Mouse (Mus musculus): ENCODE data around the gene Rps27. TPM values are rescaled to one million over a fixed set of nuclear protein-coding genes. Genes with fewer than 3 reads are reported as not detected.
"Not testable (repeated sequence)": the region's sequence is repeated elsewhere in the genome, so short reads cannot be mapped to it uniquely, and the experiment has no call there.

Rps27 gene
- polyA plus RNA-seq (2012; rRNA removed), result 971 and 1,230 TPM in 2 replicates

DNA sequence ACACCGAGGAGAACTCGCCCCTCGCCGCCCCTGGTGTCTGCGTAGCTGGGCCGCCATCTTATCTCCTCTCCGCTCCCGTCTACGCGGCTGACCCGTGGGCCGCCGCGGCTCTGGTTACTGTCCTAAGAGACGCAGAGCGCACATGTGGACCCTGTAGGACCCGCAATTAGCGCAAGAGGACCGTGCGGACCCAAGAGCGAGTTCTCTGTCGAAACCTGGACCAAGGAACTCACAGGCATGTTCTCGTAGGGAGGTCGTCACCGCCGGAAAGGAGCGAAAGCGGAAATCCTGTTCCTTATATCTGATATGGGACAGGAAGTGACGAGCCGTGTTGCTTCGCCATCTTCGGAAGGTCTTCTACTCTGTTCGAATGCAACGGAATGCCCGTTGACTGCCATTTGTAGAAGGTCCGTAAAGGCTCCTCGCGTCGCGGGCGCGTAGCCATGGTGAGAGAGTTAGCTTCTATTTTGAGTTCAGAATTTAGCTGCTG lies at the start of gene Rps27, which contains the start of gene Rab13:
TSS of gene Rps27 (minus strand) at position 275 of the 490 bp plus-strand sequence.
TSS of gene Rab13 (plus strand) at position 319 of the 490 bp plus-strand sequence.
- peak; percentile 94 to 96 for DNase-seq (ENCODE audit: extremely low spot score in 1 of 2, low spot score in 1 of 2)

DNA sequence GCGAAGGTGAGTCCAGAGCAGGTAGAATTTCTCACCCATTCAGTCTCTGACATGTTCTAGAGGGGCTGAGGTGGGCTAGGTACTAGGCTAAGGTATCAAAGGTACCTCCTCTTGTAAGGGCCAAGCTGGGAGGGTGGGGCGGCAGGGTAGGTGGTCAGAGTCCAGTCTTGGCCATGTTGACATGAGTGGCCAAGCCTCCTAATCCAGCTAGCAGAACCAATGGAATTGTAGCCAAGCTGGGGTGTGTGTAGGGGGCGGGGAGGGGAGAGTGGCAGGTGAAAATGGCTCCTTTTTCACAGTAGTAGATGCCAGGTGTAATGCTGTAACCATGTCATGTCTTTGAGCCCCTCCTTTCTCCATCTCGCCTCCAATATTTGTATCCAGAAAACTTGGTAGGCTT lies 45.1 kb upstream of the Rps27 start:
- DNase-seq (ENCODE audit: extremely low spot score in 1 of 2, low spot score in 1 of 2), result no peak

DNA sequence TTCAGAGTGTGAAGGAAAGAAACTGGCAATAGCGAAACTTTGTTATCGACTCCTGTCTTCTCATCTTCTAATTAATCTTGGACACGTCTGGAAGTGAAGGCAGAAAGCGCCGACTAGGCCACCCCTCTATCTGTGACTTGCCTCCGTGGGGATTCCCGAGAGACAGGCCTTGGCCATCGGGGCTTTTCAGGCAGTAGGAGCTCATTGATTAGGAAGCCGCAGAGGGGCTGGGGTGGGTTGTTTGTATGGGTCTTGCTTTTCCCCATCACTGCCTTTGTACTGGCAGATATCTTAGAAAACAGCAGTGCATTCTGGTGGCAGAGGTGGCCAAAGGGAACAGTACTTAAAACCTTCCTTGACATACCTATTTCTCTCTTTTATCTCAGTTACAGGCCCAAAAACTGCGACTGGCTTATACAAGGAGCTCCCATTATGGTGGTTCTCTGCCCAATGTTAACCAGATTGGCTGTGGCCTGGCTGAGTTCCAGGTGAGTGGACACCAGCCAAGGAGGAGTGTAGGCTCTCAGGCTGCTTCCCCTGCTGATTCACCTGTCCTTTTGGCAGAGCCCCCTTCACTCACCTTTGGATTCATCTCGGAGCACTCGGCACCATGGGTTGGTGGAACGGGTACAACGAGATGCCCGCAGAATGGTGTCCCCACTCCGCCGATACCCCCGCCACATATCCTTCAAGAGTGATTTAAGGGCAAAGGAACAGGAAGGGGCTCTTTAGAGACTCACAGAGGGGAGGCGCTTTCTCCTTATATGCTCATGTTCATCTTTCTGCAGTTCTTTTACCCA lies 43.5 kb upstream of the Rps27 start:
- DNase-seq (ENCODE audit: extremely low spot score in 1 of 2, low spot score in 1 of 2), result no peak

DNA sequence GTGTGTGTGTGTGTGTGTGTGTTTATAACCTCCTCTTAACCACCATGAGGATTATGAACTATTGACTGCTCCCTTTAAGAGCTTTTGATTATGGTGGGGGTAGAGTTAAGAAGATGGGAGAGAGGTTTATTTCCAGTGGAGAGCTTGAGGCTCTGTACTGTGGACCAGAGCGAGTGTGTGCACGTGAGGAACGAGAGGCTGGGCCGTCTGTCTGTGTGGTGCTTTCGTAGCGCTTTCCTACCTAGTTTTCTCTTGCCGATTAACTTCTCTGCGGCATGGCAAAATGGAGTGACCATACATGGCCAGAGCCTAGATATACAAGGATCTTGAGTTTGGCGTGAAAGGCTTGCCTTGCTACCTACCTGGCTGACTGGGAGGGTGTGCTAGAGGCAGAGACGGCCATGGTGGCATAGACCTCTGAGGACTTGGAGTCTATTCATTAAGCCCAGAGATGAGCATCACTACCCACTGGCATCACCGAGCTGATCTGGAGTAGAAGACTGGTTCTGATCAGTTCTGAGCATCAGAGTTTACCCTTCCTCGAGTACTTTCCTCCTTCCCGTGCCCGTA lies 42.4 kb upstream of the Rps27 start:
- no peak for DNase-seq (ENCODE audit: extremely low spot score in 1 of 2, low spot score in 1 of 2)

DNA sequence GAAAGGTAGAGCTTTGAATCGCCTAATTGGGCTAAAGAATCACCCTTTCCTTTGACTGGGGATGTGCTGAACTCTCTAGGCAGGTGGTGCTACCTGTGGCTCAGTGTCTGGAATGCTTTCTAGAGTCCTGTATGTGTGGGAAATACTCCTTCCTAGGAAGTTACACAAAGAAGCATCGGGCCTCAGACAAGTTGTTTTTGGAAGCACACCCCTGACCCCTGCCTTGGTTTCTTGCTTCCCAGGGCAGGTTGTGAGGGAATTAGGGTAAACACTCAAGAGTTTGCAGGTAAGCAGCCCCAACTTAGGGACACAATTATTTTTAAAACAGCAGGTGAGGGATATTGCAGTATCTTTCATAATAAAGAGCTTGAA lies 41.7 kb upstream of the Rps27 start:
- no peak for DNase-seq (ENCODE audit: extremely low spot score in 1 of 2, low spot score in 1 of 2)

DNA sequence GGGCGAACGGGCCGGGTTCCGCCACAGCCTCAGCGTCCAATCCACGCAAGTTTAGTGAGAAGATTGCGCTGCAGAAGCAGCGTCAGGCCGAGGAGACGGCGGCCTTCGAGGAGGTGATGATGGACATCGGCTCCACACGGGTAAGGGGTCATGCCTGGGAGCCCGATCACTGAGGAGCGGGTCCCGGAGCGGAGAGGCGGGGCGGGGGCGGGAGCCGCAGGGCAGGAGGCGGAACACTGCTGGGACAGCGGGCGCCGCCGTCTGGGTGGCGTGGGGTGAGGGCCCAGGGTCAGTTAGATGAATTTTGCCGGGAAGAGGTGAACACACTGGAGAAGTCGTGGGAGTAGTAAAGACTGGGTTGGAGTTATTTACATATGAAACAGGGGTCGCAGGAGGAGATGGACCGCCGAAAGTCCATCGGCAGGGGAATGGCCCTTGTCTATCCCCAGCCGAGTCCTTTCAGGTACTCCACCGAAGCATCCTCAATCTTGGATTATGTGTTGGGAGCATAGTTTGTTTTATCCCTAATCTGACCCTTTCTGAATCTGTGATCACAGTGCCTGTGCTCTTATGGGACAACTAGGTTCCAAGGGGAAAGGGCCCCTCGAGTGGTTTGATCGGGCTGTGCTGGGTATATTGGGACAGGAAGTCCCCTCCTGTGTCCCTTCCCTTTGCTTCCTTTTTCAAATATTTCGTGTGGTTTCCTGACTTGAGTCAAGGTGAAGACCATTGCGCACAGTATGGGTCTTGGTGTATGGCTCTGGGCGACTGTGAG lies 41.2 kb upstream of the Rps27 start:
- DNase-seq (ENCODE audit: extremely low spot score in 1 of 2, low spot score in 1 of 2), result no peak

DNA sequence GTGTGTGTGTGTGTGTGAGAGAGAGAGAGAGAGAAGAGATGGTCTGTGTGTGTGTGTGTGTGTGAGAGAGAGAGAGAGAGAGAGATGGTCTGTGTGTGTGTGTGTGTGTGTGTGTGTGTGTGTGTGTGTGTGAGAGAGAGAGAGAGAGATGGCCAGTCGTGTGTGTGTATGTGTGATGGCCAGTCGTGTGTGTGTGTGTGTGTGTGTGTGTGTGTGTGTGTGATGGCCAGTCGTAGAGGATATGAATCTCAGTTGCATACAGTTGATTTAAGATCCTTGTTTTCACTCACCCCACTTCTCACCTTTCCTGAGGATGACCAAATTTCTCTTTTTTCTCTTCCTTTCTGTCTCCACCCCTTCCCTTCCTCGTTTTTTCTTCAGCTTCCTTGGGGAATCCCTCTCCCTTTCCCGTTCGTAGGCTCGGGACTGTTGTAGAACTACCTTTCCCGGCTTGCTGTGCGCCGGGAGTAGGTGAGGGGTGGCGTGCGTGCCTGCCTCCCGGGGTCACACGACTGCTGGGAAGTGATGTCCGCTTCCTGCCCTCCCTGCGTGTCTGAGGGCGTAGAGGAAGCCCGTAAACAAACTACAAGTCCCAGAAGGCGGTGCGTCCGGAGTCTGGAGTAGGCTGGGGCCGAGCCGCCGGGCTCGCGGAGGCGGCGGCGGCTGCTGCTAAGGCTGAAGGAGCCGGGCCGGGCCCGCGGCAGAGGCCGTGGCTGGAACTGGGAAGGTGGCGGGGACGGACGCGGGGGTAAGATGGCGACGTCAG lies 40.4 kb upstream of the Rps27 start, which contains the start of gene Crtc2:
TSS of gene Crtc2 (plus strand) at position 511 of the 766 bp plus-strand sequence.
- DNase-seq (ENCODE audit: extremely low spot score in 1 of 2, low spot score in 1 of 2), result peak; percentile 97 to 98

DNA sequence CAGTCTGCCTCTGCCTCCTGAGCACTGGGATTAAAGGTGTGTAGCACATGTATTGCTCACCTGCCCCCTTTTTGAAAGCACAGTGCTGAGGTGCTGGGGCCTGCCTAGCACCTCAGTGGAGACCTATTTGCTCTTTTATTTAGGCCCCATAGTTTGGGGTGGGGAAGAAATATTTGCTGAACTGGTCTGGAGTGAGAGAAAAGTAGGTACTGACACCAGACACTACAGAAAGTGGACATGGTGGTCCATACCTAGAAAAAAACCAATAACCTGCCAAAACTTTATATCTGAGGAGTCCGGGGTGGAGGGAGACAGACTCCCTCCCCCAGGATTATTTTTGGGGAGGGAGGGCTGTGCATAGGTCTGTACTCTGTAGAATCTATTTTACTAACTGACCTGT lies 39.7 kb upstream of the Rps27 start:
- DNase-seq (ENCODE audit: extremely low spot score in 1 of 2, low spot score in 1 of 2), result not testable (repeated sequence)

DNA sequence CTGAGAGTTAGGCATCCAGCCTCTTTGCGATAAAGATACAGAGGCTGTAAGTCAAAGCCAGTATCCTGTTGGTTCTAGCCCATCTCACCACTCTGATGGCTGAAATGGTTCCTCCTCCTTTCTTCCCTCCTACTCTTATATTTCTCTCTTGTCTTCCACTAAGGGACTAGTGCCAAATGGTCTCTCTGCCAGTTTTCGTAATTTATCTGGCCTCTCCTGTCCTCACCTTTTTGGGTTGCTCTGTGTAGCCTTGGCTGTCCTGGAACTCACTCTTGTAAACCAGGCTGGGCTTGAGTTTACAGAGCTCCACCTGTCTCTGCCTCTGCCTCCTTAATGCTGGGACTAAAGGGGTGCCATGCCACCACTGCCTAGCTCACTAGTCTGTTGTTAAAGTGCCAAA lies 39.2 kb upstream of the Rps27 start:
- not testable (repeated sequence) for DNase-seq (ENCODE audit: extremely low spot score in 1 of 2, low spot score in 1 of 2)

DNA sequence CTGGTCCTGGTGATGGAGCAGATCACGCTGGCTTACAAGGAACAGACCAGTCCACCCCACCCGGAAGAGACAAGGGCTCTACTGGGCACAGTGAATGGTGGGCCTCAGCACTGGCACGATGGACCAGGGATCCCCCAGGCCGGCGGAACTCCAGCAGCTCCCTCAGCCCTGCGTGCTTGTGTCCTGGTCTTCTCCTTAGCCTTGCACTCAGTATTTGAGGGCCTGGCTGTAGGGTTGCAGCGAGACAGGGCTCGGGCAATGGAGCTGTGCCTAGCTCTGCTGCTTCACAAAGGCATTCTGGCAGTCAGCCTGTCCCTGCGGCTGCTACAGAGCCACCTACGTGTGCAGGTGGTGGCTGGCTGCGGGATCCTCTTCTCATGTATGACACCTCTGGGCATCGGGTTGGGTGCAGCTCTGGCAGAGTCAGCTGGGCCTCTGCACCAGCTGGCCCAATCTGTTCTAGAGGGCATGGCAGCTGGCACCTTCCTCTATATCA lies 38.3 kb upstream of the Rps27 start:
- DNase-seq (ENCODE audit: extremely low spot score in 1 of 2, low spot score in 1 of 2), result not testable (repeated sequence)

DNA sequence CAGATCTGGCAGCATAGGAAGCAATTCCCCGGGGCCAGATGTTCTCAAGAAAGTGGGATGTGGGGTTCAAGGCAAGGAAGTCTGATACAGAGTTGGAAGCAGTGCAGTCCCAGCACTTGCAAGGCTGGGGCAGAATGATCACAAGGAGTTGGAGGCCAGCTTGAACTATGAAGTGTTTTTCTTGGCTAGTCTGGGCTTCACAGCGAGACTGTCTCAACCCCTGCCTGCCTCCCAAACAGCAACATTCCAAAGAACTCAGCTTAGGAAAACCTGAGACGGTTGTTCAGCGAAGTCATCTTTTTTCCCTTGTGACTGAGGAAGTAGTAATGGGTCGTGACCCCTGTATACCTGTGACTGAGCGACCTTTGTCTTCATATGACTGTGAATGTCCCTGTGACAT lies 37.3 kb upstream of the Rps27 start:
- DNase-seq (ENCODE audit: extremely low spot score in 1 of 2, low spot score in 1 of 2), result no peak

DNA sequence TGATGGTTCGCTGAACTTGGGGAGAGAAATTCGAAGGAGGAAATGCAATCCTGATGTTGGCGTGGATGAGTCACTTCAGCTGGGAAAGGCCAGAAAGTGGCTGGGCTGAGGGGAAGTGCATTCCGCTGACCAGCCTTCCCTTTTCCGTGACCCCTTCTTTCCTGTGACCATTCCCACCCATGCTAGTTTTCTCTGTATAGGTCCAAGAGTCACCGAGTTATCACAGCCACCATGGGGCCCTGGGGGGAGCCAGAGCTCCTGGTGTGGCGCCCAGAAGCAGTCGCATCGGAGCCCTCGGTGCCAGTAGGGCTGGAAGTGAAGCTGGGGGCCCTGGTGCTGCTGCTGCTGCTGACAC lies 35.3 kb upstream of the Rps27 start:
- no peak for DNase-seq (ENCODE audit: extremely low spot score in 1 of 2, low spot score in 1 of 2)

DNA sequence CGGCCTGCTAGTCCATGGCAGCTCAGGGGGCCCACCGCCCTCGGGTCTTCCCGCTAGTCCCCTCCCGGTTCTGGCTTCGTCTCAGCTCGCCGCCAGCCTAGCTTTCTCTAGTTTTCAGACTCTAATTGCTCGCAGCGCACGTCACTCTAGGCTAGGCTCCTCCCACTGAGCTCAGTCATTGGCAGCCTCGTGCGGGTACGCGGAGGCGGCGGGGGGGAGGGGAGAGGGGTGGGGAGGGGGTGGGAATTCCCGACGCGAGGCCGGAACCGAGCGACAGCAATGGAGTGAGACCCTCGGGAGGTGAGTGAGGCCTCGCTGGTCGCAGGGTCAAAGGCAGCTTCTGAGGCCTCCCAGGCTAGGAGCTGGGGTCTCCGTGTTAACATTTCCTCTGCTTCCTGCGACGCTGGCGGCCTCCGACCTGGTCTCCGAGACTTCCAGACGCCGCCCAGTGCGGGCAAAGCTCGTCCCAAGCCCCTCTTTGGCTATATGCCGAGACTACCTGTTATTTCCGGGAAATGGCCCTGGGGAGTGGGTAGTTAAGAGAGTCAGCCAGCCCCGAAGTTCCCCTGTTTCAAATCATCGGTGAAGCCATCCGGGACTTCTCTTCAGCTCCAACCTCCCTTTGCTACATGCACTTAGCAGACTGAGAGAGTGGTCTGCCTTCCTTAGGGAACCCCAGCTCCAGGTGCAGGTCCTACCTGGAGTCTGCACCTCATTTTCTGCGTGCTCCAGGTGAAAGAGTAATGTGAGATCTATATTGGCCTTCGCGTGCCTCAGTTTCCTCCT lies 34.7 kb upstream of the Rps27 start, which contains the start of gene Slc39a1:
TSS of gene Slc39a1 (plus strand) at position 213 of the 786 bp plus-strand sequence.
- DNase-seq (ENCODE audit: extremely low spot score in 1 of 2, low spot score in 1 of 2), result peak; percentile 92 to 94

DNA sequence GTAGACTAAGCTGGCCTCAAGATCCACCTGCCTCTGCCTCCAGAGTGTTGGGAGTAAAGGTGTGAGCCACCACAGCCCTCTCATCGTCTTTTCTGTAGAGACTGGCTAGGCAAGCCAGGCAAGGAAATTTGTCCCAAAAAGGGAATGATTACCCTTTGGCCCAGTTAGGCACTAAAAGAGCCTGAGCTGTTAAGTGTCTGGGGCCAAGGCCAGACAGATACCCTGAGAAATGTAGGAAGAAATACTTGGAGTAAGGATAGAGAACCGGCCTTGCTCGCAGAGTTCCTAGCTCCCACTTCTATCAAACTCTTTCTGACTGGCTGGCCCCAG lies 34.1 kb upstream of the Rps27 start:
- no peak for DNase-seq (ENCODE audit: extremely low spot score in 1 of 2, low spot score in 1 of 2)

DNA sequence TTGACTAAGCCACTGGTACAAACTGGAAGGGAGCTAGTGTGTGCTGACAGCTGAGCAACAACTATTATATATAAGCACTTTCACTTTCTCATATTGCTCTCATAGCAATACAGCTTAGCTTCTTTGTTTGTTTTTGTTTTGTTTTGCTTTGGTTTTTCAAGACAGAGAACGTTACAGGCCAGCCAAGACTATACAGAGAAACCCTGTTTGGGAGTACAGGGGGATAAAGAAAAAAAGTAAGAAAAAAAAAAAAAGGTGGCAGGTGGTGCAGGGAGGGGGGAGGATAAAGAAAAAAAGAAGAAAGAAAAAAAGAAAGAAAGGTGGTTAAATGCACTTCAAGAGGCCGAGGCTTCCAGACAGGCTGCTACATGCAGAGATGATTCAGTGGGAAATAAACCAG lies 32.0 kb upstream of the Rps27 start:
- no peak for DNase-seq (ENCODE audit: extremely low spot score in 1 of 2, low spot score in 1 of 2)

DNA sequence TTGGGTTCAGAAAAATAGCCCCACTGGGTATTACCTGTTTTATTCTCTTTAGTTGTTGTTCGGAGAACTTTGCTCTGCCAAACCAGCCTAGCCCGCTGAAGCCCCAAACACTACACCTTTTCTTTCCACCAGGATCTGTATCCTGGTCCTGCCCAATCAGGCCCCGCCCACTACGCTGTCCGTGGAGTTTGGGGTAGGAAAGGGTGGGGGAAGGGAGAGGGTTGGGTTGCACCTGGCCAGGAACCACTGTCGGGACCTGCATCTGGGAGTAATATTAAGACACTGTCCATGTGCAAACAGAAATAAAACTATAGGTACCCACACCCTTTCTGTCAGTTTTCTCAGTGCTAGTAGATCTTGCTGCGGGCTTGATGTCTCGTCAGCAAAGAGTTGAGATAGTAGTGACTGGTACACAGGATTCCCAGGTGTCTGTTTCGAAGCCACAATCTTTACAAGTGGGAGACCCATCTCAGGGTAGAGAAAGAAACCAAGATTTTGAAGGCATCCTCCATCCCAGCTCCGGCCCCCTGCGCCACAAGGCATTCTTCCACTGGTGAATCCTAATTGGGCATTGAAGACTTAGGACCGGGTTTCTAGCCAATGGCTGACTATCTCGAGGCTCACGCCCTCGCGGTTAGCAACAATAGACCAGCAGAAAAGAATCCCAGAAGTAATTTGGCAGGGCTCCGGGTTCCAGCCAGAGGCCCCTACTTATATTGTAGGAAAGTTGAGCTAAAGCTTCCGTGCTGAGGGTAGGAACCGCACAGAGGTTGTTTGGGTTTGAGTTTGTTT lies 29.7 kb upstream of the Rps27 start, which contains the start of gene Creb3l4:
TSS of gene Creb3l4 (minus strand) at position 529 of the 792 bp plus-strand sequence.
- DNase-seq (ENCODE audit: extremely low spot score in 1 of 2, low spot score in 1 of 2), result no peak

DNA sequence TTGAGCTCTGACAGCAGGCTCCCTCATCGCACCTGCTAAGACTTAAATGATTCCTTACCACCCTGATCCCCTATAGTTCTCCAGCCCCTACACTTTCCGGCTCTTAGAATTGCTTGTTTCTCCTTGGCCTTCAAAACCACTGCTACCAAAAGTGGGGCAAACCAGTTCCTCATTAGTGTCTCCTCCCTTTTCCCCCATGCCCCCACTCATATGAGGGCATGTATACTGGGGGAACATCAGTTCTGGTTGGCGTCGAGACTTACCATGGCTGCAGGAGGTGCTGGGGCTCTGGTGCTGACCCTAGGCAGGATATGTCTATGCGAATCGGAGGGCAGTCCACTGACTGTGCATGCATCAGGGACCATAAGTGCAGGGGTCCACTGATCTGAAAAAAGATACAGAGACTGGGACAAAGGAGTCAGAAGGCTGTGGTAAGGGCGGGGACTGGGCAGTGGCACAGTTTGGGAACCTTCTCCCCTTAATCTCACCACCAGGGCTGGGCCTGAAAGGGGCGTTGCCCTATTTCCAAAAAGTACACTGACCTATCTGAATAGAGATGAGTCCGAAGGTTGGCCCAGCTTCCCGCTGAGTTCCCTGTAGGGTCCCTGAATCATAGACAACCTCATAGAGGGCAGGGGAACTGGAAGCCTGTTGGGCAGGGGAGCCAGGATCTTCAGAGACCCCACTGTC lies 28.4 kb upstream of the Rps27 start:
- no peak for DNase-seq (ENCODE audit: extremely low spot score in 1 of 2, low spot score in 1 of 2)

DNA sequence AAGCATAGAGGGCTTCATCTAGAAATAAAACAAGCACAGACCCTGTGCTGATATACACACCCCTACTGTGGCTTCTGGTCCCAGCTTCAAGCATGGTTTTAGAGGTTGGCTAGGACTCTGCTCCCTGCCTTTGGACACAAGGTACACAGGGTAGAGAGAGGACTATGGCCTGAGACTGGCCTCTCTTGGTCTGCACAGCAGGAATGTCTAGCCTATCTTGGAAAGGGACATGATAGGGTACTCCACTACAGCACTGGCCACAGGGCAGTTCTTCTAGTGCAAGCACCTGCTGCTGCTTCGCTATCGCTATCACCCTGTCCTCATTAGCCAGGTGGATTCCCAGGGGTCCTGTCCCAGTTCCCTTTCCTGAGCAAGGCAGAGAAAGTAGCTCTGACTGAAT lies 27.8 kb upstream of the Rps27 start:
- no peak for DNase-seq (ENCODE audit: extremely low spot score in 1 of 2, low spot score in 1 of 2)
